Mouse (Mus musculus): ENCODE measurements around the gene Gm28048. TPM values are rescaled to one million over a fixed set of nuclear protein-coding genes. Genes with fewer than 3 reads are reported as not detected.

Gm28048 gene
- polyA plus RNA-seq, 1 experiment from 2014 or later = 3.2 TPM

DNA sequence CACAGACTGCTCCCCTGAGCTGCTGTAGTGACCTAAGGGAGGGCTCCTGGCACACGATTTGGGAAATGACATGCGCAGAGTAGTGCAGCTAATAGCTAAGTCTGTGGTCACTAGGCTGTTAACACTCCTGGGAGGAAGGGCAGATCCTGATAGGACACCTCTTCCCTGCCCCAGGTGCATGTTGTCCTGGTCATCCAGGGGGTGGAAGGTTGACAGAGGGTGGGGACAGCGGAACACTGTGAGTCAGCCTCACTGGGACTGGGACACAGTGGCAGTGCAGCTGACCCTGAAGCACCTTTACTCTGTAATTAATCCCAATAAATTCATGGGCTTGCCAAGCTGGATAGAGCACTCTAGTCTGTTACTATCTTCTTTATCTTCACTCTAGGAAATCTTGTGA, 160.6 kb downstream of the Gm28048 start:
- DNase-seq (ENCODE audit: low spot score) (no peak), ATAC-seq (ENCODE audit: low FRiP score) (no peak)
- Histone ChIP-seq H3K4me3 (replicated peaks; ENCODE audit: low read length) (no peak overlapping the region), H3K27ac (no peak overlapping the region), H3K27me3 (ENCODE audit: control insufficient read depth, insufficient read depth, low read length) (no peaks in the 10 kb centered on the region), H3K4me1 (replicated peaks; ENCODE audit: control insufficient read depth, insufficient read depth, low read length) (no peaks in the 10 kb centered on the region), H3K36me3 (replicated peaks; ENCODE audit: control insufficient read depth, insufficient read depth) (no peaks in the 10 kb centered on the region), H3K4me2 (replicated peaks) (no peak overlapping the region), H3K9me3 (ENCODE audit: control insufficient read depth, low read length) (no peaks in the 10 kb centered on the region), H3K9ac (no peak overlapping the region)
- WGBS = 87% methylated on average over 3 of the region's 3 CpGs

DNA sequence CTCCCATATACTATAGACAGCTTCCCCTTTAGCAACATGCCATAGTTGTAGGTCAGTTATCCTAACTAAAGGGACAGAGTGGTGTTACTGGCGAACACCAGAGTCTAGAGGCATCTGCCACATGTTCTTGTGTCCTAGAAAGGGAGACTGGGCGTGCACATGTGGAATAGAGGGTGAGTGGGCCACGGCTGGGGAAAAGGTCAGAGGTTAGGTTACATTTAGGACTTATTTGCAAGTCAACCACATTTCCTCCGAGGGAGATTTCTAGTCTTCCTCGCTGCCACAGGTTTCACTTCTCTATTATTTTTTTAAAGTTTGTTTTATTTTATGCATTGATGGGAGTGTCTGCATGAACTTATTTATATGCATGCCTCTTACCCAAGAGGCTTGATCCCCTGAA, 163.5 kb downstream of the Gm28048 start:
- no peak overlapping the region for H3K4me2 ChIP-seq (replicated peaks)
- no peak for ATAC-seq (ENCODE audit: low FRiP score)
- H3K4me1 ChIP-seq (replicated peaks; ENCODE audit: control insufficient read depth, insufficient read depth, low read length) = no peaks in the 10 kb centered on the region
- DNase-seq (ENCODE audit: low spot score) = no peak
- no peaks in the 10 kb centered on the region for H3K27me3 ChIP-seq (ENCODE audit: control insufficient read depth, insufficient read depth, low read length)
- H3K36me3 ChIP-seq (replicated peaks; ENCODE audit: control insufficient read depth, insufficient read depth) = no peaks in the 10 kb centered on the region
- H3K9ac ChIP-seq = no peak overlapping the region
- H3K9me3 ChIP-seq (ENCODE audit: control insufficient read depth, low read length) = no peaks in the 10 kb centered on the region
- no peak overlapping the region for H3K4me3 ChIP-seq (replicated peaks; ENCODE audit: low read length)
- 78% methylated on average over 5 of the region's 5 CpGs for WGBS
- H3K27ac ChIP-seq = no peak overlapping the region

DNA sequence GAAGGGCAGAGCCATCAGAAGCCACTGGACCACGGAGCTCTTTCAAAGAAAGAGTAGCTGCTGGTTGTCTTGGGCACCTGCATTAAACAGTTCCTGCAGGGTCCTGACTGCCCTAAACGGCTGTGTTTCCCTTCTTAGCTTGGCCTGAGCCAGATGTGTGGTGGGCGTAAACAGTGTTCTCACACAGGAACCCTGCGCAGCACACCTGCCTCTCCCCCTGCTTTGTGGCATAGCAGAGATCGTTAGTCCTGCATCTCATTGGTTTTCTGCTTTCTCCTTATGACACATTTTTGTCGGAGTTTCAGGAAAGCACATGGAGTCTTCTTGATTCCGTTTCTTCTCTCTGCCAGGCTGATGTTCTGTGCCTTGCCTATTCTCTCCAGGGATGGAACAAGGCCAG, 166.0 kb downstream of the Gm28048 start:
- Histone ChIP-seq H3K9ac (no peak overlapping the region), H3K27me3 (ENCODE audit: control insufficient read depth, insufficient read depth, low read length) (no peaks in the 10 kb centered on the region), H3K4me1 (replicated peaks; ENCODE audit: control insufficient read depth, insufficient read depth, low read length) (no peaks in the 10 kb centered on the region), H3K4me2 (replicated peaks) (no peak overlapping the region), H3K9me3 (ENCODE audit: control insufficient read depth, low read length) (no peaks in the 10 kb centered on the region), H3K36me3 (replicated peaks; ENCODE audit: control insufficient read depth, insufficient read depth) (no peaks in the 10 kb centered on the region), H3K27ac (no peak overlapping the region), H3K4me3 (replicated peaks; ENCODE audit: low read length) (no peak overlapping the region)
- ATAC-seq (ENCODE audit: low FRiP score) (no peak), DNase-seq (ENCODE audit: low spot score) (no peak)
- 84% methylated on average over 7 of the region's 7 CpGs for WGBS

DNA sequence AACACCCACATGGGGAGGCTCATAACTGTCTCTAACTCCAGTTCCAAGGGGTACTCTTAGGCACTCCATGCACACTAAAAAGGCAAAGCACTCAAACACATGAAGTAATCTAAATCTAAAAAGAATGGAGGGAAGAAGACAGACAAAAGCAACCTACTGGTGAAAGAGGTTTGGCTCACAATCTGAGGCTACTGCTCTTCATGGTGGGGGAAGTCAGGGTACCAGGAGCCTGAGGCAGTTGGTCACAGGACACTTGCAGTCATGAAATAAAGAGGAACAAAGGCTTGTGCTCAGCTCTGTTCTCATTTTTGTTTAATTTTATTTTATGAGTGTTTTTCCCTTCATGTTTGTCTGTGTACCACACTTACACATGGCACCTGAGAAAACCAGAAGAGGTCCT, 166.7 kb downstream of the Gm28048 start:
- H3K36me3 ChIP-seq (replicated peaks; ENCODE audit: control insufficient read depth, insufficient read depth) = no peaks in the 10 kb centered on the region
- DNase-seq (ENCODE audit: low spot score) (no peak), ATAC-seq (ENCODE audit: low FRiP score) (no peak)
- H3K4me1 ChIP-seq (replicated peaks; ENCODE audit: control insufficient read depth, insufficient read depth, low read length) = no peaks in the 10 kb centered on the region
- H3K4me3 ChIP-seq (replicated peaks; ENCODE audit: low read length) = no peak overlapping the region
- no peak overlapping the region for H3K9ac ChIP-seq
- no peaks in the 10 kb centered on the region for H3K27me3 ChIP-seq (ENCODE audit: control insufficient read depth, insufficient read depth, low read length)
- no peak overlapping the region for H3K27ac ChIP-seq
- H3K9me3 ChIP-seq (ENCODE audit: control insufficient read depth, low read length) = no peaks in the 10 kb centered on the region
- H3K4me2 ChIP-seq (replicated peaks) = no peak overlapping the region

DNA sequence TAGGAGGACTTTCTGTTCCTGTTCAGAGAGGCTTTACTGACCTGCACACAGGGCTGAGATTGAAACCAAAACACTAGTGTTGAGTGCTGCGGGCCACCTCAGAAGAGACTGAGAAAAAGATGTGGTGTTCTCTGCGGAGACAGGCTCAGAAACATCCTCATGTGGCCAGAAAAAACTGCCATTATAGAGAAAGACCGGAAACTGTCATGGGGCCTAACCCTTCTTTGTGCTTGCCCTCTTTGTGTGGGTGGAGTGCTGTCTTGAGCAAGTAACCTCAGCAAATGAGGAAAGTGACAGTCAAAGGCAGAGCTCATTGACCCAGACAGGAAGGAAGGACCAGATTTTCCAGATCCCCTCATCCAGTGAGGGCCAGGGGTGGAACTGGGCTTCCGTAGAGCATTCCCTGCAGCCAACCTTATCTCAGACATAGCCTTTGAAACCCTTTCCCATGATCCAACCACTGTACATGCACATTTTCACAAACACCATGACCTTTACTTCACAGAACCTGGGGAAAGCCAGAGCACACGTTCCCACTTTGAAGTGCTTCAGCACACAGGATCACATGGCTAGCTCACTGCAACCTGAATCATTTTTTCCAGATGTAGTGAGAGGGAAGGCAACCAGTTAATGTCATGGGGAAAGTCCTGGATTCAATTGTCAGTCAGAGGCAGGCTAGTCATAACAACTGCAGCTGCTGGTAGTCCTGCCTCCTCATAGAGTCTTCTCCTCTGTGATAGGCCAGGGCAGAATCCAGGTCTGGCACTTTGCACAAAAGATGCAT, 167.8 kb downstream of the Gm28048 start:
- Histone ChIP-seq H3K4me3 (replicated peaks; ENCODE audit: low read length) (no peak overlapping the region), H3K9ac (no peak overlapping the region), H3K36me3 (replicated peaks; ENCODE audit: control insufficient read depth, insufficient read depth) (no peaks in the 10 kb centered on the region), H3K27me3 (ENCODE audit: control insufficient read depth, insufficient read depth, low read length) (no peaks in the 10 kb centered on the region), H3K27ac (no peak overlapping the region), H3K4me2 (replicated peaks) (no peak overlapping the region), H3K4me1 (replicated peaks; ENCODE audit: control insufficient read depth, insufficient read depth, low read length) (no peaks in the 10 kb centered on the region), H3K9me3 (ENCODE audit: control insufficient read depth, low read length) (no peaks in the 10 kb centered on the region)
- ATAC-seq (ENCODE audit: low FRiP score) (no peak), DNase-seq (ENCODE audit: low spot score) (no peak)
- WGBS = 86% methylated on average over 5 of the region's 5 CpGs

DNA sequence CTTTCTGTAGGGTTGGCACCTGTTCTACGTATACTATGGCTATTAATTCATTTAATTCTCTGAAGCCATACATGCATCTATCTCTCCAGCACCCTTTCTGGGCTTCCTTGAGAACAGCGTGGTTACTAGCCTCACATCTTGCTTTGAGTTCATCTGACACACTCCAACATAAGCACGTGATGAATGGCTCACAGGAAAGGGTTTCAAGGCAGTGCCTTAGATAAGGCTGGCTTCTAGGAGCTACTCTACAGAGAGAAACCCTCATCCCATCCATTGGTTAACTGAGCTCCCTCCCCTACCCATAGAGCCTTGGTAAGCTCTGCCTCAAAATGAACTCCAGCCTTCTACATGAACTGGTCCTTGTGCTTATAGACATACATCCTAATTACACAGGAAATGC, 168.5 kb downstream of the Gm28048 start:
- no peak overlapping the region for H3K4me2 ChIP-seq (replicated peaks)
- ATAC-seq (ENCODE audit: low FRiP score) (no peak), DNase-seq (ENCODE audit: low spot score) (no peak)
- no peaks in the 10 kb centered on the region for H3K27me3 ChIP-seq (ENCODE audit: control insufficient read depth, insufficient read depth, low read length)
- H3K27ac ChIP-seq = no peak overlapping the region
- H3K4me3 ChIP-seq (replicated peaks; ENCODE audit: low read length) = no peak overlapping the region
- H3K36me3 ChIP-seq (replicated peaks; ENCODE audit: control insufficient read depth, insufficient read depth) = no peaks in the 10 kb centered on the region
- H3K4me1 ChIP-seq (replicated peaks; ENCODE audit: control insufficient read depth, insufficient read depth, low read length) = no peaks in the 10 kb centered on the region
- WGBS = 91% methylated on average over 3 of the region's 3 CpGs
- no peak overlapping the region for H3K9ac ChIP-seq
- no peaks in the 10 kb centered on the region for H3K9me3 ChIP-seq (ENCODE audit: control insufficient read depth, low read length)

DNA sequence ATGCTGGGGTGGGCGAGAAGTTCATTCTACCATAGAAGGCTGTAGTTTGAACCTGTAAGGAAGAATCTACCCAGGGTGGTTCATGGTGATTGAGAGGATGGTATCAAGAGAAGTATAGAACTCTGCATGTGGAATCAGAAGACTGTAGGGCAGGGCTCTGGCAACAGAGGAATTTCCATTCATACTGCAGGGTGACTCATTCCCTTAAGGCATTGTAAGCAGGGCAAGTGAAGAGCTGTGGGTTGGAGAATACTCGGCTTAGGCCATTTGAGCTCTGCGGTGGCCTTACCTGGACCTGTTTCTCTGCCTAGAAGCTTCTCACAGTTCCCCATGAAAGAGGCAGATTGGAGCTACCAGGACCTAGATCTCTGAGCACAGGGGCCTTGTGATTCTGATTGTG, 170.5 kb downstream of the Gm28048 start:
- Histone ChIP-seq H3K36me3 (replicated peaks; ENCODE audit: control insufficient read depth, insufficient read depth) (no peaks in the 10 kb centered on the region), H3K4me2 (replicated peaks) (no peak overlapping the region), H3K4me1 (replicated peaks; ENCODE audit: control insufficient read depth, insufficient read depth, low read length) (no peaks in the 10 kb centered on the region), H3K9me3 (ENCODE audit: control insufficient read depth, low read length) (no peaks in the 10 kb centered on the region), H3K27me3 (ENCODE audit: control insufficient read depth, insufficient read depth, low read length) (no peaks in the 10 kb centered on the region), H3K9ac (no peak overlapping the region), H3K27ac (no peak overlapping the region), H3K4me3 (replicated peaks; ENCODE audit: low read length) (no peak overlapping the region)
- no peak for ATAC-seq (ENCODE audit: low FRiP score)
- WGBS = 91% methylated on average over 3 of the region's 3 CpGs
- DNase-seq (ENCODE audit: low spot score) = no peak

DNA sequence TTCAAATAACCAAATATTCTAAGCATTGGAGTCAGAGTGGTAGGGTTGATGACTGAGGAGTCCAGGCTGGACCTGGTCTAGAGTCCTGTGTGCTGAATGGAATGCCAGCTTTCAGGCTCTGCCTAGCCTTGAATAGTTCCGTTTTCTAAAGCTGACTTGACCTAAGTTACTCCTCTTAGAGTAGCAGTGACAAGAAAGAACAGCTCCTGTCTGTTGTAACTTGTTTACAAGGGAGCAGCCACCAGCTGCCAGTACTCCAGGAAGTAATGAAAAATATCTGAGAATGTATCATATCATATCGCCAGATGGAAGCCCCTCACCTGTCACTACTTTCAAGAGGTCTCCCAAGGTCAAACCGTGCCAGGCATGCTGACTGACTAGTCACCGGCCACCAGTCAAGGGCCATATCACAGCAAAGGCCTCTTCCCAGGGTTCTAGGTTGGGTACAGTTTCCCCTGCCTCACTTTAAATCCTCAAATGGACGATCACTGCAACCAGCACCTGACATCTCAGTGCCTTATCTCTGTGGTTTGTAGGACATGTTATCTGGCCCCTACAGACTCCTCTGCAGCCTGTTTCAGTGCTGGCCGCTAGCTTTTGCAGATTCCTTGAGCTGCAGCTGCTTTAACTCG, 172.3 kb downstream of the Gm28048 start:
- H3K27ac ChIP-seq = no peak overlapping the region
- ATAC-seq (ENCODE audit: low FRiP score) (no peak), DNase-seq (ENCODE audit: low spot score) (no peak)
- H3K4me2 ChIP-seq (replicated peaks) = no peak overlapping the region
- 85% methylated on average over 7 of the region's 7 CpGs for WGBS
- H3K9me3 ChIP-seq (ENCODE audit: control insufficient read depth, low read length) = no peaks in the 10 kb centered on the region
- no peaks in the 10 kb centered on the region for H3K27me3 ChIP-seq (ENCODE audit: control insufficient read depth, insufficient read depth, low read length)
- no peaks in the 10 kb centered on the region for H3K36me3 ChIP-seq (replicated peaks; ENCODE audit: control insufficient read depth, insufficient read depth)
- H3K9ac ChIP-seq = no peak overlapping the region
- H3K4me1 ChIP-seq (replicated peaks; ENCODE audit: control insufficient read depth, insufficient read depth, low read length) = no peaks in the 10 kb centered on the region
- no peak overlapping the region for H3K4me3 ChIP-seq (replicated peaks; ENCODE audit: low read length)

DNA sequence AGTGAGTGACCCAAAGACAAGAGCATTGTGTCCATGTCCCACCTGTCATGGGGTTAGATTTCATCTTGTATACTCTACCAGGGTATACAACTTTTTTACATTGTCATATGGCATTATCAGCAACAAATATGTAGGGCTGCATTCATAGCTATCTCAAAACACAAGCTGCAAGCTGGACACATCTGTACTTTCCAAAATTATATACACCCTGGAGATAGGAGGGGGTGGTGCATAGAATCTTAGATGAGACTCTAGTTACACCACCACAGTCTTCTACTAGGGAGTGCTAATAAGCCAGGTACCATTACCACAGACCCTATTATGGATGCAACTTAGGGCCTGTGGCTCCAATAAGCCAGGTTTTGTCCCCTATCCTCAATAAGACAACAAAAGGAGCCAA, 173.8 kb downstream of the Gm28048 start:
- DNase-seq (ENCODE audit: low spot score) = no peak
- H3K9ac ChIP-seq = no peak overlapping the region
- H3K4me2 ChIP-seq (replicated peaks) = no peak overlapping the region
- ATAC-seq (ENCODE audit: low FRiP score) = no peak
- H3K27me3 ChIP-seq (ENCODE audit: control insufficient read depth, insufficient read depth, low read length) = no peaks in the 10 kb centered on the region
- no peaks in the 10 kb centered on the region for H3K9me3 ChIP-seq (ENCODE audit: control insufficient read depth, low read length)
- no peak overlapping the region for H3K4me3 ChIP-seq (replicated peaks; ENCODE audit: low read length)
- no peaks in the 10 kb centered on the region for H3K36me3 ChIP-seq (replicated peaks; ENCODE audit: control insufficient read depth, insufficient read depth)
- H3K4me1 ChIP-seq (replicated peaks; ENCODE audit: control insufficient read depth, insufficient read depth, low read length) = no peaks in the 10 kb centered on the region
- no peak overlapping the region for H3K27ac ChIP-seq

DNA sequence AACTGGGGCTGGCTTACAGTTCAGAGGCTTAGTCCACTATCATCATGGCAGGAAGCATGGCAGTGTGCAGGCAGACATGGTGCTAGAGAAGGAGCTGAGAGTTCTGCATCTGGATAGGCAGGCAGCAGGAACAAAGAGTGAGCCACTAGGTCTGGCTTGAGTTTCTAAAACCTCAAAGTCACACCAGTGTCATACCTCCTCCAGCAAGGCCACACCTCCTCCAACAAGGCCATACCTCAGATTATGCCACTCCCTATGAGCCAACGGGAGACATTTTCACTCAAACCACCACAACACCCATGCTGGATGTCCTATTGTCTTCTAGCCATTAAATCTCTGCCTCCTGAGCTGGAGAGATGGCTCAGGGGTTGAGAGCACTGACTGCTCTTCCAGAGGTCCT, 176.7 kb downstream of the Gm28048 start:
- Histone ChIP-seq H3K9ac (no peak overlapping the region), H3K36me3 (replicated peaks; ENCODE audit: control insufficient read depth, insufficient read depth) (no peaks in the 10 kb centered on the region), H3K4me1 (replicated peaks; ENCODE audit: control insufficient read depth, insufficient read depth, low read length) (no peaks in the 10 kb centered on the region), H3K4me2 (replicated peaks) (no peak overlapping the region), H3K4me3 (replicated peaks; ENCODE audit: low read length) (no peak overlapping the region), H3K27ac (no peak overlapping the region), H3K27me3 (ENCODE audit: control insufficient read depth, insufficient read depth, low read length) (no peaks in the 10 kb centered on the region), H3K9me3 (ENCODE audit: control insufficient read depth, low read length) (no peaks in the 10 kb centered on the region)
- WGBS = 90% methylated on average over 1 of the region's 1 CpGs
- ATAC-seq (ENCODE audit: low FRiP score) (no peak), DNase-seq (ENCODE audit: low spot score) (no peak)
